Mouse (Mus musculus) limb, embryonic 14.5 days (tissue): ENCODE results near the gene 9530077C05Rik. TPM values are rescaled to one million over a fixed set of nuclear protein-coding genes. Genes with fewer than 3 reads are reported as not detected.

Source experiments
- ATAC-seq: fragments of 200-750 bp; cut with Nextera tagmentation; 2 replicates; pipeline ENCODE4 v1.8.0; 2017; ENCODE audit warnings: low read depth, moderate number of reproducible peaks, moderate TSS enrichment; ENCODE audit not compliant: low FRiP score
- DNase-seq: peaks from one replicate; pipeline ENCODE4 v3.0.0-alpha.2; 2015; ENCODE audit warnings: low spot score
- H3K27ac ChIP-seq: fragments of 300-500 bp; sonication (generic); replicated peaks from 2 replicates; pipeline ENCODE4 v1.5.1; 2014; ENCODE audit warnings: low read depth, mild to moderate bottlenecking, low read length, moderate library complexity, mixed read lengths
- H3K27me3 ChIP-seq: fragments of 300-500 bp; sonication (generic); 2 replicates; pipeline ENCODE4 v1.6.1; 2014; ENCODE audit warnings: low read length, mixed read lengths; ENCODE audit not compliant: control insufficient read depth, insufficient read depth
- H3K36me3 ChIP-seq: fragments of 300-500 bp; sonication (generic); 2 replicates; pipeline ENCODE4 v1.6.1; 2014; ENCODE audit warnings: mild to moderate bottlenecking, low read length, moderate library complexity, mixed read lengths; ENCODE audit not compliant: control insufficient read depth, insufficient read depth
- H3K4me1 ChIP-seq: fragments of 300-500 bp; sonication (generic); 2 replicates; pipeline ENCODE4 v1.6.1; 2014; ENCODE audit warnings: antibody characterized with exemption, low read length, mixed read lengths; ENCODE audit not compliant: control insufficient read depth, insufficient read depth
- H3K4me2 ChIP-seq: fragments of 300-500 bp; sonication (generic); replicated peaks from 2 replicates; pipeline ENCODE4 v1.6.1; 2014; ENCODE audit warnings: low read depth, mild to moderate bottlenecking, low read length, moderate library complexity; ENCODE audit not compliant: severe bottlenecking
- H3K4me3 ChIP-seq: fragments of 300-500 bp; sonication (generic); replicated peaks from 2 replicates; pipeline ENCODE4 v1.5.1; 2014; ENCODE audit warnings: low read length
- H3K9ac ChIP-seq: fragments of 300-500 bp; sonication (generic); 2 replicates; pipeline ENCODE4 v1.6.1; 2014; ENCODE audit warnings: mild to moderate bottlenecking, low read depth, low read length, moderate library complexity; ENCODE audit not compliant: severe bottlenecking
- H3K9me3 ChIP-seq: fragments of 300-500 bp; sonication (generic); 2 replicates; pipeline ENCODE4 v1.6.1; 2016; ENCODE audit warnings: low read length; ENCODE audit not compliant: control insufficient read depth
- POLR2A ChIP-seq: fragments of 200-500 bp; IDR thresholded peaks from 2 replicates; pipeline ENCODE4 v1.8.0; 2012; ENCODE audit warnings: inconsistent platforms, mild to moderate bottlenecking, moderate library complexity, borderline replicate concordance; ENCODE audit not compliant: insufficient read depth, insufficient read length; ENCODE audit errors: extremely low read depth
- WGBS: fragments of 180-500 bp; shearing (Covaris S2); extraction: QIAGEN DNeasy Blood & Tissue Kit; methylation state at CpG from one replicate; pipeline ENCODE4 v1.1.7; 2014; 5-methylcytosine and 5-hydroxymethylcytosine counted together
- polyA plus RNA-seq, 2 experiments: library from polyadenylated mRNA; depleted of rRNA in 1 of 2; stranded (reverse) in 1 of 2; unstranded in 1 of 2; fragments of >200 nt; fragmentation: Nextera tagmentation in 1 of 2; extraction: Ambion mirVana in 1 of 2; gene quantifications; 2 replicates each; pipeline versions ENCODE4 v1.2.1 to v1.2.3; 2012 to 2014

Gene 9530077C05Rik
- polyA plus RNA-seq, 2 experiments = 3.6 to 5.2 TPM

GRCm38 (mm10) chr9:22483866-22484561, 72.7 kb downstream of the 9530077C05Rik start:
- H3K4me1 ChIP-seq = no peaks in the 10 kb centered on the region
- H3K4me2 ChIP-seq = no peak overlapping the region
- no peak overlapping the region for H3K4me3 ChIP-seq
- no peaks in the 10 kb centered on the region for H3K36me3 ChIP-seq
- no peak for TF ChIP-seq POLR2A
- no peak overlapping the region for H3K9ac ChIP-seq
- WGBS = 91% methylated on average over 8 of the region's 8 CpGs
- no peaks in the 10 kb centered on the region for H3K27me3 ChIP-seq
- no peaks in the 10 kb centered on the region for H3K9me3 ChIP-seq
- ATAC-seq (no peak), DNase-seq (no peak)
- no peak overlapping the region for H3K27ac ChIP-seq

GRCm38 (mm10) chr9:22484562-22485308, 73.4 kb downstream of the 9530077C05Rik start:
- no peak overlapping the region for H3K4me2 ChIP-seq
- ATAC-seq (no peak), DNase-seq (no peak)
- H3K9ac ChIP-seq = no peak overlapping the region
- H3K4me1 ChIP-seq = no peaks in the 10 kb centered on the region
- H3K36me3 ChIP-seq = no peaks in the 10 kb centered on the region
- no peak overlapping the region for H3K27ac ChIP-seq
- 90% methylated on average over 12 of the region's 12 CpGs for WGBS
- no peaks in the 10 kb centered on the region for H3K27me3 ChIP-seq
- no peaks in the 10 kb centered on the region for H3K9me3 ChIP-seq
- no peak for TF ChIP-seq POLR2A
- H3K4me3 ChIP-seq = no peak overlapping the region

- 91% methylated on average over 7 of the region's 7 CpGs for WGBS
- H3K4me3 ChIP-seq = no peak overlapping the region
- H3K27me3 ChIP-seq = no peaks in the 10 kb centered on the region
- H3K4me1 ChIP-seq = no peaks in the 10 kb centered on the region
- TF ChIP-seq POLR2A = no peak
- H3K9ac ChIP-seq = no peak overlapping the region
- no peak for ATAC-seq
- no peak overlapping the region for H3K27ac ChIP-seq
- no peak for DNase-seq
- no peak overlapping the region for H3K4me2 ChIP-seq
- no peaks in the 10 kb centered on the region for H3K36me3 ChIP-seq
- H3K9me3 ChIP-seq = no peaks in the 10 kb centered on the region
Measured at GRCm38 (mm10) chr9:22486211-22486610, 74.9 kb downstream of the 9530077C05Rik start.

- Histone ChIP-seq H3K4me3 (no peak overlapping the region), H3K4me2 (no peak overlapping the region), H3K9me3 (no peaks in the 10 kb centered on the region), H3K27me3 (no peaks in the 10 kb centered on the region), H3K27ac (no peak overlapping the region), H3K9ac (no peak overlapping the region), H3K36me3 (no peaks in the 10 kb centered on the region; the same call in 1 of the 2 replicates), H3K4me1 (no peaks in the 10 kb centered on the region)
- TF ChIP-seq POLR2A = no peak
- DNase-seq (no peak), ATAC-seq (no peak)
- WGBS = 34% methylated on average over 9 of the region's 9 CpGs
Measured at GRCm38 (mm10) chr9:22488963-22489362, 77.7 kb downstream of the 9530077C05Rik start.

Other genes starting within 250 kb of the 9530077C05Rik start
- 0.12 and 0.14 TPM in 2 replicates for gene Zfp872, start 223.4 kb upstream of the 9530077C05Rik start, polyA plus RNA-seq (2012; rRNA removed)
- gene Zfp872, start 223.4 kb upstream of the 9530077C05Rik start, polyA plus RNA-seq (2014; fragmentation: Nextera tagmentation; extraction: Ambion mirVana) = 0.33 and 0.51 TPM in 2 replicates
- gene Zfp809, start 185.8 kb upstream of the 9530077C05Rik start, polyA plus RNA-seq (2012; rRNA removed) = 11.2 and 13.6 TPM in 2 replicates
- gene Zfp809, start 185.8 kb upstream of the 9530077C05Rik start, polyA plus RNA-seq (2014; fragmentation: Nextera tagmentation; extraction: Ambion mirVana) = 19.6 and 19.7 TPM in 2 replicates
- gene Zfp599, start 151.6 kb upstream of the 9530077C05Rik start, polyA plus RNA-seq (2012; rRNA removed) = 1.9 and 2.6 TPM in 2 replicates
- 6.4 and 7.3 TPM in 2 replicates for gene Zfp599, start 151.6 kb upstream of the 9530077C05Rik start, polyA plus RNA-seq (2014; fragmentation: Nextera tagmentation; extraction: Ambion mirVana)
- 18.9 and 21.2 TPM in 2 replicates for gene Zfp810, start 103.9 kb upstream of the 9530077C05Rik start, polyA plus RNA-seq (2012; rRNA removed)
- gene Zfp810, start 103.9 kb upstream of the 9530077C05Rik start, polyA plus RNA-seq (2014; fragmentation: Nextera tagmentation; extraction: Ambion mirVana) = 19.3 and 25.7 TPM in 2 replicates
- gene Anln, start 22.3 kb upstream of the 9530077C05Rik start, polyA plus RNA-seq (2012; rRNA removed) = 26.8 and 35.4 TPM in 2 replicates
- gene Anln, start 22.3 kb upstream of the 9530077C05Rik start, polyA plus RNA-seq (2014; fragmentation: Nextera tagmentation; extraction: Ambion mirVana) = 40.4 and 46.5 TPM in 2 replicates
- not detected in 2 replicates for gene Gm17545, start 42.8 kb downstream of the 9530077C05Rik start, polyA plus RNA-seq (2012; rRNA removed)
- not detected in 2 replicates for gene Gm17545, start 42.8 kb downstream of the 9530077C05Rik start, polyA plus RNA-seq (2014; fragmentation: Nextera tagmentation; extraction: Ambion mirVana)
- 56.7 and 89.7 TPM in 2 replicates for gene Rp9, start 58.2 kb downstream of the 9530077C05Rik start, polyA plus RNA-seq (2012; rRNA removed)
- 69.4 and 78.0 TPM in 2 replicates for gene Rp9, start 58.2 kb downstream of the 9530077C05Rik start, polyA plus RNA-seq (2014; fragmentation: Nextera tagmentation; extraction: Ambion mirVana)
- gene Bbs9, start 64.2 kb downstream of the 9530077C05Rik start, polyA plus RNA-seq (2012; rRNA removed) = 15.7 and 16.6 TPM in 2 replicates
- gene Bbs9, start 64.2 kb downstream of the 9530077C05Rik start, polyA plus RNA-seq (2014; fragmentation: Nextera tagmentation; extraction: Ambion mirVana) = 12.7 and 14.7 TPM in 2 replicates